In genomic region chr8:12947604-12948573, GRCm38 (mm10) we compare ENCODE assay signal across 7 mouse cellular contexts.
DNase-seq lines count a peak whose midpoint lies in the region; ATAC-seq lines count a peak whose summit lies in the region.

No protein-coding gene starts in this region.

- H3K27ac ChIP-seq in lung, embryonic 15.5 days, result no peak overlapping the region
- peak overlapping the region; percentile 99 for H3K27ac ChIP-seq in hindbrain, embryonic 13.5 days
- peak overlapping the region; percentile 96 for H3K27ac ChIP-seq in midbrain, embryonic 12.5 days (replicated peaks)

- H3K9me3 ChIP-seq in lung, embryonic 15.5 days, result no peaks in the 10 kb centered on the region
- H3K9me3 ChIP-seq in hindbrain, embryonic 13.5 days, result no peaks in the 10 kb centered on the region
- no peaks in the 10 kb centered on the region for H3K9me3 ChIP-seq in midbrain, embryonic 12.5 days

- ATAC-seq in lung, embryonic 15.5 days (ENCODE audit: borderline replicate concordance, extremely low read depth, low FRiP score, low TSS enrichment), result peak; percentile 60; the same call in 1 of the 2 replicates
- ATAC-seq in hindbrain, embryonic 13.5 days (ENCODE audit: low FRiP score), result peak; percentile 89
- ATAC-seq in midbrain, embryonic 12.5 days (ENCODE audit: low FRiP score, low read depth), result peak; percentile 83
- ATAC-seq in CD4-positive, CD25-positive, alpha-beta regulatory T cell, adult 4 months, result no peak

- H3K4me2 ChIP-seq in lung, embryonic 15.5 days, result peak overlapping the region; percentile 51
- peak overlapping the region; percentile 97 for H3K4me2 ChIP-seq in hindbrain, embryonic 13.5 days
- H3K4me2 ChIP-seq in midbrain, embryonic 12.5 days (replicated peaks), result peak overlapping the region; percentile 72

- H3K4me3 ChIP-seq in lung, embryonic 15.5 days, result peak overlapping the region; percentile 21
- H3K4me3 ChIP-seq in hindbrain, embryonic 13.5 days, result peak overlapping the region; percentile 78
- peak overlapping the region; percentile 59 for H3K4me3 ChIP-seq in midbrain, embryonic 12.5 days

- WGBS in lung, embryonic 15.5 days, result 9% methylated on average over 21 of the region's 21 CpGs
- WGBS in hindbrain, embryonic 13.5 days, result 4% methylated on average over 21 of the region's 21 CpGs
- 4% methylated on average over 21 of the region's 21 CpGs for WGBS in midbrain, embryonic 12.5 days

- H3K36me3 ChIP-seq in lung, embryonic 15.5 days, result no peaks in the 10 kb centered on the region
- H3K36me3 ChIP-seq in hindbrain, embryonic 13.5 days, result 0 out of 2 replicates have a peak, but pooled peaks cover 5% of the 10 kb centered on the region
- peaks cover 6% of the 10 kb centered on the region; the same call in 1 of the 2 replicates for H3K36me3 ChIP-seq in midbrain, embryonic 12.5 days

- 0 out of 2 replicates have a peak overlapping the region, but pooled peaks have one; percentile 3 for H3K9ac ChIP-seq in lung, embryonic 15.5 days
- H3K9ac ChIP-seq in hindbrain, embryonic 13.5 days, result peak overlapping the region; percentile 87
- H3K9ac ChIP-seq in midbrain, embryonic 12.5 days (replicated peaks), result peak overlapping the region; percentile 77

- no peaks in the 10 kb centered on the region for H3K27me3 ChIP-seq in lung, embryonic 15.5 days
- no peaks in the 10 kb centered on the region for H3K27me3 ChIP-seq in hindbrain, embryonic 13.5 days
- no peaks in the 10 kb centered on the region for H3K27me3 ChIP-seq in midbrain, embryonic 12.5 days

- DNase-seq in lung, postnatal 36 days, result no peak
- DNase-seq in embryo, embryonic 11.5 days (ENCODE audit: low read depth, low spot score), result peak; percentile 26
- DNase-seq in thymus, postnatal 25 days, result no peak

- peaks cover 19% of the 10 kb centered on the region for H3K4me1 ChIP-seq in lung, embryonic 15.5 days
- peaks cover 73% of the 10 kb centered on the region for H3K4me1 ChIP-seq in hindbrain, embryonic 13.5 days (replicated peaks)
- peaks cover 65% of the 10 kb centered on the region for H3K4me1 ChIP-seq in midbrain, embryonic 12.5 days

Comparison
In these comparisons a context has a peak if more than half of its experiments do, and no peak if none do; other contexts are left out.
1. H3K4me3 ChIP-seq: peak in every context shown above with its lines; median percentile 78 in hindbrain, embryonic 13.5 days; 59 in midbrain, embryonic 12.5 days; 21 in lung, embryonic 15.5 days.
2. H3K9ac ChIP-seq: peak in every context shown above with its lines; median percentile 87 in hindbrain, embryonic 13.5 days; 77 in midbrain, embryonic 12.5 days; 3 in lung, embryonic 15.5 days.